Mouse (Mus musculus): Measurements from ENCODE around the gene Sec14l1.

Gene Sec14l1

DNA sequence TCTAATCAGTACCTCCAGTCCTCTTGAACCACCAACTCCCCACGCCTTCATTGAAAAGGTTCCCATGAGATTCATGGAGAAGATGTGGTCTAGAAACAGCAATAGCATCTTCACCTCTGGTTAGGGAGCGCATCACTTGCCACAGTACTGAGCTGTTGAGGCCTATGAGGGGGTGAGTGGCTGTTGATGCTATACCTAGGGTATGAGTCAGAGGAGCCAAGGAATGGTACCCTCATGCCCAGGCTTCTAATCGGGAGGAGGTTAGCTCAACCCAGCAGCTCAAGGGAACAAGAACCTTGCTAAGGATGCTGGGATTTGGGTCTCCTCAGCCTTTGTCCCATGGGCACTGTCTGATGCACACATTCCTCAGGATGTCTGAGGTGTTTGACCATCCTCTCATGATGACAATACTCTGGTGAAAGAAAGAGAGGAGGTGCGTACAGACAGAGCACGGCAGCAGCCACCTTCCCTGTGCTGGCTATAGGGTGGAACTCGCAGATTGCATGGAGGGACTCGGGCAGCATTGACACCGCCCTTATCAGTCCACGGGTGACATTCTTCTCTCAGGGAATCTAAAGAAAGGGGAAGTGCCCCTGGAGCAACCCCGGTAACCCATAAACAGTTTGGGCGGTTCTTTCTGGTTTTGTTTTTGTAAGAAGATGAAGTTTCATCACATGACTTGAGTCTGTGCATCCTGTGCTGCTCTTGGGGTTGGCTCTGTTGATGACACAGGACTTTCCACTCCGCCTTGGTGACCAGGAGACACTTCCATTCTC is 5.6 kb upstream of the Sec14l1 start:
- no peak for DNase-seq

DNA sequence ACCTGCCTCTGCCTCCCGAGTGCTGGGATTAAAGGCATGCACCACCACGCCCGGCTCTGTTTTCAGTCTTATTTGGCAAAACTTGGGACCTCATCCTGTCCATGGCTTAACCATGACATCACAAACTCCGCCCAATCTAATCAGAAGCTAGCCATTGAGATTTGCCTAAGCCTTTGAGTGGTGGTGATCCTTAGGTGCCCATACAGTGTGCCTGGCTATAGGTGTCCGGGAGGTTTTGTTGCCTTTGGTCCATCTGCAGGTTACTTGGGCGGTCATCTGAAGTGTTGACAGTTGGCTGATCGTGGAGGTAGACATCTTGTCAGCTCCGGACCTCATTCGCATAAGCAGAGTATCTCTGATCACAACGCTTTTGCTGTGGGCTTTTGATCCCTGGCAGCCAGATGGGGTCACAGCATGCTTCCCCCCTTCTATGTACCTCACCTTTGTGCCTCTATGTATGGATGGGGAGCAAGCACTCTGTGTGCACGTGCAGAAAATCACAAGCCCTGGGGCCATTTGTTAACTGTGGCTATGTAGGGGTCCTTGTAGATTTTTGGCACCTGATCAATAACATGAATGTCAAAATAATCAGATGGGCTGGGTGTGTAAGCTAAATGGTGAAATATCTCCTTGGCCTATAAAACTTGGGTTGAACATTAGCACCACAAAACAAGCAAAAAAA is 2.9 kb upstream of the Sec14l1 start:
- DNase-seq, result no peak

DNA sequence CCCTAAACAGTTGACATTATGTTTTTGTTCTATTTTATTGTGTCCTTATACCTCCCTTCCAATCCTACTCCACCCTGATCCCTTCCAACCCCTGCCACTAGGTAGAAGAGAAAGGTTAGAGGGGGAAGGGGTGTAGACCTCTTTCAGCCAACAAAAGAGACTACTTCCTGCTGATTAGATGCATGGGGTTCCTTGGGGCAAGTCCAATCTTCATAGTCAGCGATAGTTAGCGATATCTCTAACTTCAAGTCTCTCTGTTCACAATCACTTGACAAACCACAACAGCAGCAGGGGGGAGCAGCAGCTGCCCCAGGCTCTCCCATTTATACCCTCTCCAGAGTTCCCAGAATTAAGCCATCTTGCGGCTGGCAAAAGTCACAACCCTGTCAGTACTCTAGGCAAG is 2.3 kb upstream of the Sec14l1 start:
- no peak for DNase-seq

DNA sequence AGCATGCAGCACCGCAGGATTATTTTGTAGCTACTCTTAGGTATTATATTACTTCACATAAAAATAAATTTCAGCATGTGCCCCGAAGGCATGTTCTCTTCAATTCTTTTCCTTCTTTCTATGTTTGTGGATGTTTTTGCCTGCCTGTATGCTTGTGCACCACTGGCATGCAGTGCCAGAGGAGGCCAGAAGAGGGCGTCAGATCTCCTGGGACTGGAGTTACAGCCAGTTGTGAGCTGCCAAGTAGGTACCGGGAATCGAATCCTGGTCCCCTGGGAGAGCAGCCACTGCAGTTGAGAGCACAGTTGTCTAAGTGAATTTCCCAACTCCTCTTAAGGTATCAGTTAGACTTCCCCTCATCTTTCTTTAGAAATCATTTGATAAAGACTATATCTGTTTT is 1.6 kb upstream of the Sec14l1 start:
- peak in 1 of 2 experiments; percentile 72 for DNase-seq

DNA sequence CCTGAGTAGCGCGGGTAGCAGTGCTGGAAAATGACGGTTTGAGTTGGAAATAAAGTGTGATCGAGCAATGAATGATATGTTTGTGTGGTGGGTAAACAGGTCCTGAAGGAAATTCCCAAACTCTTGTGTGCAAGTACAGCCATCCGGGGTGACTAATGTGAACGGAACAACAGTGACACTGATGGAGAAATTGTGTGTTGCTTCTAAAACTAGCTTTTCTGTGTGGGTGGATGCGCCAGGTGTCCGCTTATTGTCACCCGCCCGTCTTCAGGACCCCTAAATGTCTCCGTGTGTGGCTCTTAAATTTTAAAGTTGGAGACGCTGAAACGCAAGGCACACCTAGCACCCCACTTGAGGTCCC is 757 bp upstream of the Sec14l1 start:
- DNase-seq, result no peak

DNA sequence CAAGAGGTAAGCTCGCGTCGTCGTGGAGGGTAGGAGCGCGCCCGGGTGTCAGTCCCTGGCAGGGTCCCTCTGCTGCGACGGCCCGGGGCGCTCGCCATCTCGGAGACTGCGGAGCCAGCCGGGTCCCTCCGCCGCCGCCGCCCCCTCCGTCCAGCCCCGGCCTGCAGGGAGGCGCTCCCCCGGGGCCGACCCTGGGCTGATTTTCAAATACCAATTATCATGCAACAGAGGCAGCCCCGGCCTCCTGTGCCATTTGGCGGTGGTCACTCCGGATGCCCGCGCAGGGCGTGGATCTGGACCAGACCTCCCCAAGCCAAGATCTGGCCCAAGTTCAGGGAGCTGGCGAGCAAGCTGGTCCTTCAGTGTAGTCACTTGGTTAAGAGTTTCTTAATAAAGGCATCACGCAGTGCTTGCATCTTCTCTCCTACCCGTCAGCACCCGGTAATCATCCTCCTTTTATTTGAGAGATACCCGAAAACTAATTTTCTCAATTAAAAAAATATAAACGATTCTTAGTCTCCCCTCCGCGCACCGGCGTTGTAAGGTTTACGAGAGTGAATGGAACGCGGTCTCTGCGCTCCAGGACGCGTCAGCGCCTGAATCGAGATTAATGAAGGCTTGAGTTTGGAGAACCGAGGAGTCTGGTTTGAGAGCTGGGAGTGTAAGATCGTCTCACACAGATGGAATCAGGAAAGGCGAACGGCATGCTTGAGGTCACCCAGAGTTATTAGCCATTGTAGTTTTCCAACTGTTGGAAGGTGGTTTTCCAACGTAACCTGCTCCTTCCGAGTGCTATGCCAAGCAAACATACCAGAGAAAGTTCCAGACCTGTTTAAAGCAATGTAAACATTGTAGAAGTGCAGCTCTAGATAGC is 615 bp downstream of the Sec14l1 start:
- DNase-seq, result peak; percentile 94

DNA sequence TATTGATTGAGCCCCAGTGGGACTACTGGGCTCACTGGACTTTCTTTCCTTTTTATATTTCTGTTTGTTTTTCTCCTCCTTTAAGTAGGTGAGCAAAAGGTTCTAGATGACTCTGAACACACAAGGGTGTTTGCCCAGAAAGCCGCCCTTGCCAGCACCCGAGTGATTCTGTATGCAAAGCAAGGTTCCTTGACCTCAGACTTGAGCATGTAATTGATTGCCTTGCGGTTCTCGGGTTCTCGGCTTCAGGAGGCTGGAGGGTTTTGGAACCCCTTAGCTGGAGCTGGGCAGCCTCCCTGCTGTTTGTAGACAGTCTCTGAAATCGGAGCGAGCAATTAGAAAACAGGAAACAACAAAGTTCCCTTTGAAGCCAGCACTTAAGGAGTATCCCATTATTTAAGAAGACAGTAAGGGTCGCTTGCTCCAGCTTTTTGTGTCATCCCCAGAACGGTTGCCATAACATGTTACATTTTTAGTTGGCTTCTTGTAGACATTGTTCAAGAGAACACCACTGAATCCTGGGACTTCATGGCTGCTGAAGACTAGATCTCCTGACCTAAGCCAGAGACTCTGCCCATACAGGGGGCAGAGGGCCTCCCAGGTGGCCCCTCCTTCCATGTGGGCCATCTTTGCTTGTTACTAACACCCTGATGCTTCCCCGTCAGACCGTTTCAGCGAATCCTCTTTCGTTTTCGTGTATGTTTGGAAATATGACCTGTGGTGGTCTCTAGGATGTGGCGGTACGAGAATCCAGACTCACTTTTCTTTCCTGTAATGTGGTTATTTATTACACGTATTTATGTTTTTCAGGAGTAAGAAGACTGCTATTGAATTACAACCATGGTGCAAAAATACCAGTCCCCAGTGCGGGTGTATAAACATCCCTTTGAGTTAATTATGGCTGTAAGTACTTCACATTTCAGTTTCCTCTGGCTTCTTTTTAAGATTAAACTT is 1.7 kb downstream of the Sec14l1 start:
- DNase-seq, result peak; percentile 52 to 60

DNA sequence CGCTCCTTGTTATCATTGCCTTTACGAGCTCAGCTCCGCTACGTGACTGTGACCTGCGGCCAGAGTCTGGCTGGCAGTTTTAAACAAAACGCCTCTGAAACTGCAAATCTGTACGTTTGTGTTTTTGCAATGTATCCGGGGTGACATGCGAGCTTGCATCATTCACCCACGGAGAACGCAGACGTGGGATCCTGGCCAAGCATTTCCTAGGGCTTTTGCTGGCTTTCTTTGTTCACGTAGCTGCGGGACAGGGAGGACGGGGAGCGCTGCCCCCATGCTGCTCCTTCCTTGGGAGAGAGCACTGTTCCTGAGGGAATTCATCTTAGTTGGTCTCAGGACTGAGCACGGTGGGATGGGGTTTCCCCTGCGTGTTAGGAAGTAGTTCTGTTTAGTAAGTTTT is 2.4 kb downstream of the Sec14l1 start:
- DNase-seq, result peak in 1 of 2 experiments; percentile 48

DNA sequence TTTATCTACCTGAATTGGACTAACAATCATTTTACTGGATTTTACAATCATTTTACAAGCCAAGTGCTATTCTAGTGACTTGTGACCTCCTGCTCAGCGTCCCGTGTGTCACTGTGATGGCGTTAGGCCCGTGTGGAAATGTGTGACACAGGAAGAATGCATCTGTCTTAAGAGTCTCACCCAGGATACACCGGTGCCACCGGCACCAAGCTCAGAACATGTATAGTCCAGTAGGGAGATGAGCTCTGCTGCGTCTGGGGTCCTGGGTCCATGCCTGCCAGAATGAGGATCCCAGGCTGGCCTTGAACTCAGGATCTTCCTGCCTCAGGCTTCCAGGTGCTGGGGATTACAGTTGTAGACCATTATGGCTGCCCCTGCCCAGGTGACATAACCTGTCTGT is 2.8 kb downstream of the Sec14l1 start:
- peak in 1 of 2 experiments; percentile 31 for DNase-seq

DNA sequence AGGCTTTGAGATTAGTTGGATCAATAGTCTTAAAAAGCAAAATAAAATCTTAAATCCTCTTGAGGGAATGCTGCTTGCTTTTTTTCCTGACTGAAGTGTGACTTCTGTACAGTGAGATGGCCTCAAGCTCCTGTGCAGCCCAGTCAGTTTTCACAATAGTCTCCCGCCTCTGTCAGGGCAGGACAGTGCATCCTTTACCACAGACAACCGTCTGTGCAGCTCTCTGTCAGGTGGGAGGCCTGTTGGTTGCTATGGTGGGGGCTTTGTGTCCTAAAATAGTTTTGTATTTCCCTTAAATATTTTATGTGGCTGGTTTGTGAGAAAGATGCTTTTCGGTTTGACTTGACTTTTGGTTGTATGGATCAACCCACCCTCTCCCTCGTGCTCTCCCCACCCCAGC is 3.3 kb downstream of the Sec14l1 start:
- DNase-seq, result peak in 1 of 2 experiments; percentile 21

DNA sequence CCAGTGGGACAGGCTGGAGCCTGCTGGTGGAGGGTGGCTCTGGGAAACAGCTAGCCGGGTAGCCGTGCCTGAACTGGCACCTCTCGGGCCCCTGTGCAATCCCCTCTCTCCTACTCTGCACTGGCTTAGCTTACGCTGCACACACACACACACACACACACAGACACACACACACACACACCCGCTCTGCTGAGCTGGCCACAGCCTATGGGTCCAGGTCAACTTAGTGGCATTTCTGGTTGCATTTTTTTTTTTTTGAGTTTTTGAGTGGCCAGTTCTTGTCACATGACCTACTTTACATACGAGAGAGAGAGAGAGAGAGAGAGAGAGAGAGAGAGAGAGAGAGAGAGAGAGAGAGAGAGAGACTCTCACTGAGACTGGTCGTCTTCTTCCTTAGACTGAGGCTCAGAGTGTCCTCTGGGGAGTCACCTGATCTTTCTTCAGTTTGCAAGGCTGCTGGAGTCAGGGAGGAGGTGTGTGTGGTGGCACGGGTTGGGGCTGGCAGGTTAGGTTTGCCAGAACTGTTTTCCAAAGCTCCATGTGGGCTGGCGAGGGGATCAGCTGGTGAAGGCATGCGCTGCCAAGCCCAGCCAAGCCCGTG is 3.9 kb downstream of the Sec14l1 start:
- peak; percentile 89 to 93 for DNase-seq

DNA sequence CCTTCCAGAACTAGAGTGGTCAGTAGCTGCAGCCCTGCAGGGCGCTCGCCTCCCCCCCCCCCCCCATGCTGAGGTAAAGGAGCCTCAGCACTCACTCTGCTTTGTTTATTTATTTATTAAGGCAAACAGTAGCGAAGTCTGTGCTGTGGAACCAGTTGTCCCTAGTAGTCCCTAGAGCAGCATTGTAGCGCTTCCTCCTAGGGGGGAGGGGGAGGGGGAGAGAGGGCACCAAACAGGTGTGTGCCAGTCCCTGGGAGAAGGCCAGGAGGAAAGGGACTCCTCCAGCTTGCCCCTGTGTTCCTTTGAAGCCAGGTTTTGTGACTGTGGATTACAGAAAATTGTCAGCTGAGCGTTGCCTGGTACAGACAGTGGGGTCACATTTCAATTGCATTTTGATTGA is 4.8 kb downstream of the Sec14l1 start:
- peak; percentile 75 to 78 for DNase-seq

DNA sequence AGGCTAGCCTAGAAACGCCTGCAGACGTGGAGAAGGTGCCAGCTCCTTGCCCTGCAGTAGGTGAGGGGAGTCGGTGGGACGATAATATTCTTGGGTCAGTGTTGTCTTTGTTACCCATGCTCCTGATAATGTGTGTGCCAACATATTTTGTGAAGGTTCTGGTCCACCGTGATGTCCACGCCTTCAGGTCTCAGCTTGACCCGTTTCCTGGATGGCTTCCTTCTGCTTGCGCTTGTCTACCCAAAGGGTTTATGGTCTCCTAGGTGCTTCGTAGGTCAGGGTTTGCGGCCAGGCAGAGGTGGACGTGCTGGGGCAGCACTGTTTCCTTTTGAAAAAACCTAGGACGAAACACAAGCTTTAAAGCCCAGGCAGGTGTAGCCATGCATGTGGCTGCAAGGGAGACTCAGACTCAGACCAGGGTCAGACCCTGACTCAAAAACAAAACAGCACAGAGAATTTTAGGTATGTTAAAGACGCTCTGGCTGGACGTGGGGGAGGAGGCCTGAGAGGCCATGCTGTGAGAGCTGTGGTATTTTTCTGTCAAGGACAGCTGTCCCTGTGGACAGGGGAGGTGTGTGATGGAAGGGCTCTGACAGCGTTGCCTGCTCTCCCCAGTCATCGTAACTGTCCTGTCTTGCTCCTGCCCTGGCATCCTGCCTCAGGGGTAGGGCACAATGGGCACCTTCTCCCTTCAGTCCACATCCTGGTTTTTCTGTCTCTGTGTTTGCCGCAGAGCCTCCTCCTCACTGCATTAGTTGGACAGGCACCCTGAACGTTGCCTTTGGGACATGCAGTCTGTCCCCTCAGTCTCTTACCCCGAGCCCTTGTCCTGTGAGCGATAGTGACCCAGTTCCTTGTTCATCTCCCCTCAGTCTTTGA is 5.6 kb downstream of the Sec14l1 start:
- peak in 1 of 2 experiments; percentile 63 for DNase-seq

DNA sequence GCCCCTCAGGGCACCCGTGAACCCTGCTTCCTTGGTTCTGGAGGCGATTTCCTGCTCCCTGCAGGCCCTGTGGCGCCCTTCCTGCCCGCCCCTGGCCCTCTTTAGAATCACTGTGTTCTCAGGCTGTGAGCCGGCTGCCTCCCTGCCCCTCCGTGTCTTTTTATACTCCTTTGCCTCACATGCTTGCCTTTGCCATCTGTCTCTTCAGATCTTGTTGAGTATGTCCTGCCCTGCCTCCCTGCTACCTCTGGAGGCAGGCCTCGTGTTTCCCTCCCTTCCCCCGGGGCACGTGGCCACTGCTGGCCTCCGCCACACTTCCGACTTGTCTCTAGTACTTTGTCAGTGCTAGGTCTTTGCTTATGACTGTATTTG is 6.2 kb downstream of the Sec14l1 start:
- peak; percentile 72 to 81 for DNase-seq

DNA sequence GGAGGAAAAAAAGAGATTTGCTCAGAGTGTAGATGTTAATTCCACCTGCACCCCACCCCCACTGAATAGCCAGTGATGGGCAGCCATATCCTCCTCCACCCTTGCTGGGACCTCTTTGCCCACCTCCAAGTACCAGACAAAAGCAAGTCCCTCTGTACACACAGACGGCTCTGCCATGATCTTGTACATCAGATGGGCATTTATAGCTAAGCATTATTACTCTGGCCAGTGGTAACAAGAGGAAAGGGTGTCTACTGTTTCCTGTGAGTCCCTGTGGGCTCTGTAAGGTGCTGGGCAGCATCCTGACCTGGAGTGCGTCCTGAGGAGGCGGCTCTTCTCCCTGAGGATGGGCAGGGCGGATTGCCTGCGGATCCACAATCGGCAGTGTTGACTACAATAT is 7.0 kb downstream of the Sec14l1 start:
- no peak for DNase-seq

DNA sequence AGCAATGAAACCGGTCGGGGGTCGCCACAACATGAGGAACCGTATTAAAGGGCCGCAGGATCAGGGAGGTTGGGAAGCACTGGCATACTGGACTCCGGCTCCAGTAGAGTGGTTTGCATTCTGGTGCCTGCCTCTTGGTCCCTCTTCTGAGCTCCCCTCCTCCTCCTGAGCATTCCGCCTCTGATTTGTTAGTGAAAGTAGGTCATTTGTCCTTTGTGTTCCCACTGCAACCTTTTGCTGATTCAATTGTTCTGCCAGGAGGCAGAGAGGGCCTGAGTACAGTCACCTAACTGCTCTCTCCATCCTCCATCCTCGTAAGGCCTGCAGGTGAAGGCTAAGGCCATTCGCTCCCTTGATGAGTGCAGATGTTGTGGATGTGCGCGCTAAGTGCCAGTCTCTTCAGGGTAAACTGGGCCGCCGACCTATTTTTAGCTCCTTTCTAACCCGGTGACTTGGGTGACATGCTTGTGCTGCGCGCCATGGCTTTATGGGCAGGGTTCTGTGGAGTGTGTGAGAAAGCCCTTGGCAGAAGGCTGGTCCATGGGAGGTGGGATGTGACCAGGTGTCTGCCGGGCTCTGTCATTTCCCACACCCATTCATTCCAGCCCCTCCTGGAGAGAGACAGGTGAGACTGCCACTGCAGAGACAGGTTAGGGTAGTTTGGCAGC is 8.6 kb downstream of the Sec14l1 start:
- peak; percentile 53 to 59 for DNase-seq

DNA sequence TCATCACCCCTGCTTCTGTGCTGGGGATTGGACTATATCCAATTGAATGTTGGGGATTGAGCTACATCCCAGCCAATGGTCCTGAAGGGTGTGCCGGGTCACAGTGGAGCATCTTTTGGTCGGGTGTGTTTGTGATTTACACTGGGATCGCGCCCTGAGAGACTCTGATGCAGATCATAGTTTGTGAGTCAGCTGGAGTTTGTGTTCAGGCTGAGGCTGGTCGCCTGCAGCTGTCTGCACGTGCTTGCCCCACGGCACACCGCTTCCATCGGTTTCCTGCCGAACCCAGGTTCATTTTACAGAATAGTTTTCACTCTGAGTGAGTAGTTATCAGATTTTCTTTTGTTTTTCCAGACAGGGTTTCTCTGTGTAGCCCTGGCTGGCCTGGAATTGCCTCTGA is 9.6 kb downstream of the Sec14l1 start:
- no peak for DNase-seq

DNA sequence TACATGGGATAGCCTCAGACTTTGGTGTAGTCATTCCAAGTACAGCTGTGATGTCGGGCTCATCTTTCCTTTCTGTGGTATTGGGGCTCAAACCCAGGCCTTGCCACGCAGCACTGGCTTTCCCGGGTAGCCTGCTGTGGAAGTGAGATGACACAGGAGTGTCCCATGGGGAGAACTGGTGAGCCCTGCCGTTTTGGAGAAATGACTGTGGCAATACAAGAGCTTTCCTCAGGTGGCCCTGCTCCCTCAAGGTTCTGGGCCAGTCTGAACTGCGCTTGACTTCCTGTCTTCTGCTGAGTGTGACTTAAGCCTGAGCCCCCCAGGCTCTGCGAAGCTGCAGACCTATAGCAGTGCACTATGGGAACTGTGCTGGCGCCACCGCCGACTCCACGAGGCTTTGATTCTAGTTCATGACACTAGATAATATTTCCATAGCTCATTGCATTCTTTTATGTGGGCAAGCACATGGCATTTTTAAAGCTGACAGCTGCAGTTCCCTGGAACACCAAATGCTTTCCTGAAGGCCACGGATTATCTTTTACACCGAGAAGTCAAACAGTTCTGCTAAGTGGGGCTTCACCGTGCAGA is 12.4 kb downstream of the Sec14l1 start:
- DNase-seq, result no peak

DNA sequence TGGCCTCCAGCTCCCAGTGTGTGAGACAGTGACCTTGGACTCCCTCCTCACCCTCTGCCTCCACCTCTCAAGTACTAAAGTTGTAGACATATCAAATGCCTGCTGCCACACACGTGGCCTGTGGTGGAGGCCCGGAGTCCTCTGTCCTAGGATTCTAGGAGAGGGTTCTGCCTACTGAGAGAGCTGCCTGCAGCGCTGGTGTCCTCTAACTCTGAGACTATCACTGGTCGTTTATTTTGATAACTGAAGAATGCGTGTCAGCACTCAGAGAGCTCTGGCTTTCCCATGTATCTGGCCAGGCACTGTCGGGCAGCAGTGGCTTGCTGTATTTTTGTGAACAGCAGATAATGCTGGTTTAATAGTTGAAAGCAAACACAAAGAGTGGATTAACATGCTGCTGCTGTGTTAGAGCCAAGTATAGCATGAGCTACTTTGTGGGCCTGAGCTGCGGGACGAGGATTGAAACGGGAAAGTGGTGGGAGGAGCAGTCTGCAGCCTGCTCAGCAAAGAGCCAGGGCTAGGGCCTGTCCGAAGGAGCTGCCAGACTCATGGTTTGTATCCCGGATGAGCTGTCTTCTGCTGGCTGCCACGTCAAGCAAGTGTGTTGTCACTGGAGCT is 13.1 kb downstream of the Sec14l1 start:
- DNase-seq, result no peak

All from cerebellum, postnatal 14 days (tissue).